Mouse (Mus musculus) forebrain, embryonic 12.5 days (tissue): ENCODE results near the gene Hectd4. TPM values are rescaled to one million over a fixed set of nuclear protein-coding genes. Genes with fewer than 3 reads are reported as not detected.

Source experiments
- ATAC-seq: fragments of 200-750 bp; cut with Nextera tagmentation; 2 replicates; pipeline ENCODE4 v1.8.0; 2017; ENCODE audit warnings: moderate TSS enrichment; ENCODE audit not compliant: low FRiP score
- H3K27ac ChIP-seq: fragments of 300-500 bp; sonication (generic); 2 replicates; pipeline ENCODE4 v1.5.1; 2016; ENCODE audit warnings: mild to moderate bottlenecking
- H3K27me3 ChIP-seq: fragments of 300-500 bp; sonication (generic); 2 replicates; pipeline ENCODE4 v1.6.1; 2016; ENCODE audit warnings: mild to moderate bottlenecking
- H3K36me3 ChIP-seq: fragments of 300-500 bp; sonication (generic); replicated peaks from 2 replicates; pipeline ENCODE4 v1.6.1; 2016; ENCODE audit warnings: mild to moderate bottlenecking
- H3K4me1 ChIP-seq: fragments of 300-500 bp; sonication (generic); 2 replicates; pipeline ENCODE4 v1.6.1; 2016
- H3K4me2 ChIP-seq: fragments of 300-500 bp; sonication (generic); 2 replicates; pipeline ENCODE4 v1.6.1; 2016; ENCODE audit warnings: mild to moderate bottlenecking, moderate library complexity
- H3K4me3 ChIP-seq: fragments of 300-500 bp; sonication (generic); replicated peaks from 2 replicates; pipeline ENCODE4 v1.5.1; 2016; ENCODE audit warnings: mild to moderate bottlenecking
- H3K9ac ChIP-seq: fragments of 300-500 bp; sonication (generic); 2 replicates; pipeline ENCODE4 v1.6.1; 2016; ENCODE audit warnings: mild to moderate bottlenecking
- H3K9me3 ChIP-seq: fragments of 300-500 bp; sonication (generic); 2 replicates; pipeline ENCODE4 v1.6.1; 2016
- WGBS: fragments of 180-500 bp; shearing (Covaris S2); methylation state at CpG from one replicate; pipeline ENCODE4 v1.1.7; 2016; 5-methylcytosine and 5-hydroxymethylcytosine counted together
- polyA plus RNA-seq: library from polyadenylated mRNA; unstranded; fragments of >200 nt; fragmentation: Nextera tagmentation; extraction: Ambion mirVana; gene quantifications from 2 replicates; pipeline ENCODE4 v1.2.1, GENCODE M21; 2016

Hectd4 gene
- polyA plus RNA-seq, 1 experiment from 2014 or later, result 13.2 TPM

GRCm38 (mm10) chr5:121271046-121271445 is 51.0 kb downstream of the Hectd4 start:
- no peak for ATAC-seq
- Histone ChIP-seq H3K4me3 (no peak overlapping the region), H3K27me3 (no peaks in the 10 kb centered on the region), H3K9me3 (no peaks in the 10 kb centered on the region), H3K4me1 (no peaks in the 10 kb centered on the region), H3K4me2 (no peak overlapping the region), H3K27ac (no peak overlapping the region), H3K9ac (no peak overlapping the region), H3K36me3 (peaks cover 66% of the 10 kb centered on the region)
- 85% methylated on average over 7 of the region's 7 CpGs for WGBS

GRCm38 (mm10) chr5:121276808-121277207 is 56.8 kb downstream of the Hectd4 start:
- H3K36me3 ChIP-seq, result peaks cover 65% of the 10 kb centered on the region
- H3K4me1 ChIP-seq, result no peaks in the 10 kb centered on the region
- no peak overlapping the region for H3K4me2 ChIP-seq
- no peaks in the 10 kb centered on the region for H3K9me3 ChIP-seq
- H3K27ac ChIP-seq, result no peak overlapping the region
- H3K9ac ChIP-seq, result no peak overlapping the region
- no peak for ATAC-seq
- H3K4me3 ChIP-seq, result no peak overlapping the region
- no peaks in the 10 kb centered on the region for H3K27me3 ChIP-seq
- WGBS, result 88% methylated on average over 1 of the region's 1 CpGs

GRCm38 (mm10) chr5:121280456-121280855 is 60.4 kb downstream of the Hectd4 start:
- no peak overlapping the region for H3K4me2 ChIP-seq
- no peaks in the 10 kb centered on the region for H3K27me3 ChIP-seq
- ATAC-seq, result no peak
- no peaks in the 10 kb centered on the region for H3K9me3 ChIP-seq
- H3K4me3 ChIP-seq, result no peak overlapping the region
- no peak overlapping the region for H3K27ac ChIP-seq
- H3K9ac ChIP-seq, result no peak overlapping the region
- WGBS, result 94% methylated on average over 4 of the region's 4 CpGs
- peaks cover 54% of the 10 kb centered on the region for H3K36me3 ChIP-seq
- no peaks in the 10 kb centered on the region for H3K4me1 ChIP-seq

GRCm38 (mm10) chr5:121283051-121283450 is 63.0 kb downstream of the Hectd4 start:
- ATAC-seq, result no peak
- no peak overlapping the region for H3K9ac ChIP-seq
- 93% methylated on average over 9 of the region's 9 CpGs for WGBS

GRCm38 (mm10) chr5:121284816-121285215 is 64.8 kb downstream of the Hectd4 start:
- Histone ChIP-seq H3K4me2 (no peak overlapping the region), H3K27ac (no peak overlapping the region), H3K9ac (no peak overlapping the region), H3K27me3 (no peaks in the 10 kb centered on the region), H3K4me1 (no peaks in the 10 kb centered on the region), H3K36me3 (peaks cover 66% of the 10 kb centered on the region), H3K9me3 (no peaks in the 10 kb centered on the region), H3K4me3 (no peak overlapping the region)
- ATAC-seq, result no peak
- WGBS, result 93% methylated on average over 5 of the region's 5 CpGs

More at GRCm38 (mm10) chr5:121283051-121283450, 63.0 kb downstream of the Hectd4 start:
- Histone ChIP-seq H3K36me3 (peaks cover 67% of the 10 kb centered on the region), H3K4me1 (no peaks in the 10 kb centered on the region), H3K27me3 (no peaks in the 10 kb centered on the region), H3K27ac (no peak overlapping the region), H3K9me3 (no peaks in the 10 kb centered on the region), H3K4me2 (no peak overlapping the region), H3K4me3 (no peak overlapping the region)

- Histone ChIP-seq H3K36me3 (peaks cover 70% of the 10 kb centered on the region), H3K27ac (no peak overlapping the region), H3K4me3 (no peak overlapping the region), H3K4me2 (no peak overlapping the region), H3K9ac (no peak overlapping the region), H3K9me3 (no peaks in the 10 kb centered on the region), H3K27me3 (no peaks in the 10 kb centered on the region), H3K4me1 (no peaks in the 10 kb centered on the region)
- 94% methylated on average over 2 of the region's 2 CpGs for WGBS
- ATAC-seq, result no peak
These were observed 67.2 kb downstream of the Hectd4 start for GRCm38 (mm10) chr5:121287213-121287612.

- no peaks in the 10 kb centered on the region for H3K9me3 ChIP-seq
- WGBS, result 93% methylated on average over 3 of the region's 3 CpGs
- no peak overlapping the region for H3K4me2 ChIP-seq
- H3K27me3 ChIP-seq, result no peaks in the 10 kb centered on the region
- H3K9ac ChIP-seq, result no peak overlapping the region
- peaks cover 81% of the 10 kb centered on the region for H3K36me3 ChIP-seq
- H3K4me1 ChIP-seq, result no peaks in the 10 kb centered on the region
- no peak overlapping the region for H3K27ac ChIP-seq
- ATAC-seq, result no peak
- no peak overlapping the region for H3K4me3 ChIP-seq
These were observed 70.3 kb downstream of the Hectd4 start for GRCm38 (mm10) chr5:121290289-121290688.

- no peaks in the 10 kb centered on the region for H3K4me1 ChIP-seq
- peaks cover 83% of the 10 kb centered on the region for H3K36me3 ChIP-seq
- H3K9ac ChIP-seq, result no peak overlapping the region
- WGBS, result 88% methylated on average over 16 of the region's 16 CpGs
- no peaks in the 10 kb centered on the region for H3K27me3 ChIP-seq
- ATAC-seq, result no peak
- H3K4me3 ChIP-seq, result no peak overlapping the region
- H3K27ac ChIP-seq, result no peak overlapping the region
- H3K4me2 ChIP-seq, result no peak overlapping the region
- no peaks in the 10 kb centered on the region for H3K9me3 ChIP-seq
These were observed 72.5 kb downstream of the Hectd4 start for GRCm38 (mm10) chr5:121292309-121293165.

- Histone ChIP-seq H3K4me1 (no peaks in the 10 kb centered on the region), H3K36me3 (peaks cover 90% of the 10 kb centered on the region), H3K27me3 (no peaks in the 10 kb centered on the region), H3K9ac (no peak overlapping the region), H3K9me3 (no peaks in the 10 kb centered on the region), H3K4me2 (no peak overlapping the region), H3K4me3 (no peak overlapping the region), H3K27ac (no peak overlapping the region)
- ATAC-seq, result no peak
- 88% methylated on average over 7 of the region's 7 CpGs for whole genome bisulfite sequencing
These were observed 85.0 kb downstream of the Hectd4 start for GRCm38 (mm10) chr5:121305009-121305408.

- Histone ChIP-seq H3K27ac (no peak overlapping the region), H3K9ac (no peak overlapping the region), H3K4me2 (no peak overlapping the region), H3K27me3 (no peaks in the 10 kb centered on the region), H3K9me3 (no peaks in the 10 kb centered on the region), H3K4me1 (no peaks in the 10 kb centered on the region), H3K36me3 (peaks cover 95% of the 10 kb centered on the region), H3K4me3 (no peak overlapping the region)
- no peak for ATAC-seq
- WGBS, result 80% methylated on average over 3 of the region's 3 CpGs
These were observed 87.6 kb downstream of the Hectd4 start for GRCm38 (mm10) chr5:121307620-121308019.

- Histone ChIP-seq H3K27ac (no peak overlapping the region), H3K4me3 (no peak overlapping the region), H3K4me1 (no peaks in the 10 kb centered on the region), H3K27me3 (no peaks in the 10 kb centered on the region), H3K36me3 (peaks cover 97% of the 10 kb centered on the region), H3K4me2 (no peak overlapping the region), H3K9ac (no peak overlapping the region), H3K9me3 (no peaks in the 10 kb centered on the region)
- no peak for ATAC-seq
- 94% methylated on average over 8 of the region's 8 CpGs for WGBS
These were observed 91.6 kb downstream of the Hectd4 start for GRCm38 (mm10) chr5:121311576-121311975.

GRCm38 (mm10) chr5:121313764-121314474 is 93.9 kb downstream of the Hectd4 start:
- ATAC-seq, result no peak
- Histone ChIP-seq H3K27me3 (no peaks in the 10 kb centered on the region), H3K4me3 (no peak overlapping the region), H3K4me2 (no peak overlapping the region), H3K9ac (no peak overlapping the region), H3K9me3 (no peaks in the 10 kb centered on the region), H3K36me3 (peaks cover 95% of the 10 kb centered on the region), H3K27ac (no peak overlapping the region), H3K4me1 (no peaks in the 10 kb centered on the region)
- WGBS, result 89% methylated on average over 10 of the region's 10 CpGs
